Mouse (Mus musculus) granulocyte monocyte progenitor cell, adult 5-6 weeks (primary cell): Measurements from ENCODE around the gene Olfr918. TPM values are rescaled to one million over a fixed set of nuclear protein-coding genes. Genes with fewer than 3 reads are reported as not detected.

Experiments used
- ATAC-seq: replicated peaks from 2 replicates; pipeline ENCODE4 v1.8.0; 2016; ENCODE audit warnings: mild to moderate bottlenecking, moderate TSS enrichment, inconsistent platforms; ENCODE audit not compliant: poor library complexity, severe bottlenecking
- total RNA-seq, 2 experiments: library from RNA; stranded (forward) in 1 of 2; stranded (reverse) in 1 of 2; fragments of 200-712, 200-1000 nt in 1 of 2; fragments of >200 nt in 1 of 2; fragmentation: Nextera tagmentation in 1 of 2; gene quantifications; 2 replicates each; pipeline ENCODE4 v1.2.3; 2014 to 2017

The Olfr918 gene
- total RNA-seq (2014; fragmentation: Nextera tagmentation) = not detected in 2 replicates
- not detected in 2 replicates for total RNA-seq (2017)

- no peak for ATAC-seq
Measured at GRCm38 (mm10) chr9:38674501-38674900, at the start of gene Olfr918. Gene Olfr918 (minus strand): TSS chr9:38674601.

- peak; percentile 36 for ATAC-seq
Measured at GRCm38 (mm10) chr9:38724044-38724443, 49.6 kb upstream of the Olfr918 start.

- peak; percentile 59 for ATAC-seq
Measured at GRCm38 (mm10) chr9:38718927-38719441, 44.6 kb upstream of the Olfr918 start.

GRCm38 (mm10) chr9:38718102-38718501, 43.7 kb upstream of the Olfr918 start, which contains the start of gene Vwa5a:
Gene Vwa5a (plus strand): TSS chr9:38718268.
- peak; percentile 87 for ATAC-seq

GRCm38 (mm10) chr9:38672887-38673286, 1.5 kb downstream of the Olfr918 start:
- ATAC-seq = no peak

GRCm38 (mm10) chr9:38665742-38666141, 8.7 kb downstream of the Olfr918 start, which contains the start of gene Olfr917:
Gene Olfr917 (minus strand): TSS chr9:38665842.
- no peak for ATAC-seq

GRCm38 (mm10) chr9:38659775-38660174, 14.6 kb downstream of the Olfr918 start, which contains the start of gene Olfr916:
Gene Olfr916 (minus strand): TSS chr9:38659875.
- no peak for ATAC-seq

- no peak for ATAC-seq
Measured at GRCm38 (mm10) chr9:38632406-38632805, 42.0 kb downstream of the Olfr918 start.

Other genes with a start within 250 kb of the Olfr918 start
- not detected in 2 replicates for gene Olfr901, start 245.1 kb downstream of the Olfr918 start, total RNA-seq (2014; fragmentation: Nextera tagmentation)
- not detected in 2 replicates for gene Olfr901, start 245.1 kb downstream of the Olfr918 start, total RNA-seq (2017)
- not detected in 2 replicates for gene Olfr902, start 226.9 kb downstream of the Olfr918 start, total RNA-seq (2014; fragmentation: Nextera tagmentation)
- gene Olfr902, start 226.9 kb downstream of the Olfr918 start, total RNA-seq (2017) = not detected in 2 replicates
- not detected in 2 replicates for gene Olfr904, start 211.5 kb downstream of the Olfr918 start, total RNA-seq (2014; fragmentation: Nextera tagmentation)
- not detected in 2 replicates for gene Olfr904, start 211.5 kb downstream of the Olfr918 start, total RNA-seq (2017)
- gene Olfr905, start 203.5 kb downstream of the Olfr918 start, total RNA-seq (2014; fragmentation: Nextera tagmentation) = not detected in 2 replicates
- gene Olfr905, start 203.5 kb downstream of the Olfr918 start, total RNA-seq (2017) = not detected in 2 replicates
- not detected in 2 replicates for gene Olfr906, start 187.5 kb downstream of the Olfr918 start, total RNA-seq (2014; fragmentation: Nextera tagmentation)
- not detected in 2 replicates for gene Olfr906, start 187.5 kb downstream of the Olfr918 start, total RNA-seq (2017)
- gene Olfr907, start 178.8 kb downstream of the Olfr918 start, total RNA-seq (2014; fragmentation: Nextera tagmentation) = not detected in 2 replicates
- gene Olfr907, start 178.8 kb downstream of the Olfr918 start, total RNA-seq (2017) = not detected in 2 replicates
- gene Olfr911-ps1, start 153.0 kb downstream of the Olfr918 start, total RNA-seq (2014; fragmentation: Nextera tagmentation) = not detected in 2 replicates
- gene Olfr911-ps1, start 153.0 kb downstream of the Olfr918 start, total RNA-seq (2017) = not detected in 2 replicates
- gene Olfr910, start 136.8 kb downstream of the Olfr918 start, total RNA-seq (2014; fragmentation: Nextera tagmentation) = not detected in 2 replicates
- not detected in 2 replicates for gene Olfr910, start 136.8 kb downstream of the Olfr918 start, total RNA-seq (2017)
- not detected in 2 replicates for gene Olfr912, start 94.4 kb downstream of the Olfr918 start, total RNA-seq (2014; fragmentation: Nextera tagmentation)
- not detected in 2 replicates for gene Olfr912, start 94.4 kb downstream of the Olfr918 start, total RNA-seq (2017)
- not detected in 2 replicates for gene Olfr913, start 81.8 kb downstream of the Olfr918 start, total RNA-seq (2014; fragmentation: Nextera tagmentation)
- gene Olfr913, start 81.8 kb downstream of the Olfr918 start, total RNA-seq (2017) = not detected in 2 replicates
- gene Olfr914, start 69.5 kb downstream of the Olfr918 start, total RNA-seq (2014; fragmentation: Nextera tagmentation) = not detected in 2 replicates
- gene Olfr914, start 69.5 kb downstream of the Olfr918 start, total RNA-seq (2017) = not detected in 2 replicates
- not detected in 2 replicates for gene Olfr916, start 14.7 kb downstream of the Olfr918 start, total RNA-seq (2014; fragmentation: Nextera tagmentation)
- gene Olfr916, start 14.7 kb downstream of the Olfr918 start, total RNA-seq (2017) = not detected in 2 replicates
- not detected in 2 replicates for gene Olfr917, start 8.8 kb downstream of the Olfr918 start, total RNA-seq (2014; fragmentation: Nextera tagmentation)
- not detected in 2 replicates for gene Olfr917, start 8.8 kb downstream of the Olfr918 start, total RNA-seq (2017)
- not detected in 2 replicates for gene Olfr919, start 29.1 kb upstream of the Olfr918 start, total RNA-seq (2014; fragmentation: Nextera tagmentation)
- gene Olfr919, start 29.1 kb upstream of the Olfr918 start, total RNA-seq (2017) = not detected in 2 replicates
- 23.6 and 28.5 TPM in 2 replicates for gene Vwa5a, start 43.7 kb upstream of the Olfr918 start, total RNA-seq (2014; fragmentation: Nextera tagmentation)
- gene Vwa5a, start 43.7 kb upstream of the Olfr918 start, total RNA-seq (2017) = 35.2 and 37.1 TPM in 2 replicates
- not detected in 2 replicates for gene Olfr920, start 77.7 kb upstream of the Olfr918 start, total RNA-seq (2014; fragmentation: Nextera tagmentation)
- 0.15 and 0.17 TPM in 2 replicates for gene Olfr920, start 77.7 kb upstream of the Olfr918 start, total RNA-seq (2017)
- gene Olfr921, start 98.5 kb upstream of the Olfr918 start, total RNA-seq (2014; fragmentation: Nextera tagmentation) = not detected in 2 replicates
- not detected in 2 replicates for gene Olfr921, start 98.5 kb upstream of the Olfr918 start, total RNA-seq (2017)
- gene Olfr922, start 140.0 kb upstream of the Olfr918 start, total RNA-seq (2014; fragmentation: Nextera tagmentation) = not detected in 2 replicates
- not detected in 2 replicates for gene Olfr922, start 140.0 kb upstream of the Olfr918 start, total RNA-seq (2017)
- gene Olfr923, start 151.9 kb upstream of the Olfr918 start, total RNA-seq (2014; fragmentation: Nextera tagmentation) = not detected in 2 replicates
- gene Olfr923, start 151.9 kb upstream of the Olfr918 start, total RNA-seq (2017) = not detected in 2 replicates
- not detected in 2 replicates for gene Olfr924, start 169.8 kb upstream of the Olfr918 start, total RNA-seq (2014; fragmentation: Nextera tagmentation)
- gene Olfr924, start 169.8 kb upstream of the Olfr918 start, total RNA-seq (2017) = not detected in 2 replicates
- gene Olfr26, start 180.5 kb upstream of the Olfr918 start, total RNA-seq (2014; fragmentation: Nextera tagmentation) = not detected in 2 replicates
- not detected in 2 replicates for gene Olfr26, start 180.5 kb upstream of the Olfr918 start, total RNA-seq (2017)
- gene Olfr926, start 202.5 kb upstream of the Olfr918 start, total RNA-seq (2014; fragmentation: Nextera tagmentation) = not detected in 2 replicates
- not detected in 2 replicates for gene Olfr926, start 202.5 kb upstream of the Olfr918 start, total RNA-seq (2017)